Mouse (Mus musculus) G1E (cell line): Measurements from ENCODE around the gene AL732309.1.

Experiments
- CTCF ChIP-seq: IDR thresholded peaks from 2 replicates; pipeline ENCODE4 v1.5.1; 2012; ENCODE audit warnings: low read depth, low read length, inconsistent platforms, mixed read lengths
- TAL1 ChIP-seq: conservative IDR thresholded peaks from 2 replicates; pipeline ENCODE4 v1.6.1; 2012; ENCODE audit warnings: low read depth, low read length, inconsistent platforms, mixed read lengths

- TF ChIP-seq CTCF (peak; percentile 59; the same call in 1 of the 2 replicates), TAL1 (no peak)
Observed at GRCm38 (mm10) chr2:25278928-25279882, 32.5 kb upstream of the AL732309.1 start.
